Mouse (Mus musculus) CH12.LX (cell line): ENCODE data around the gene Rbm19. TPM values are rescaled to one million over a fixed set of nuclear protein-coding genes. Genes with fewer than 3 reads are reported as not detected.

ENCODE experiments used
- DNase-seq: peaks from one replicate; pipeline ENCODE4 v3.0.0-alpha.2; 2013; ENCODE audit errors: extremely low read depth
- H3K27ac ChIP-seq: 2 replicates; pipeline ENCODE4 v1.5.1; 2012; ENCODE audit warnings: low read depth, mild to moderate bottlenecking, control low read depth, moderate library complexity; ENCODE audit not compliant: insufficient read depth
- H3K27me3 ChIP-seq: replicated peaks from 2 replicates; pipeline ENCODE3; 2012; ENCODE audit warnings: inconsistent platforms
- H3K36me3 ChIP-seq, 2 experiments: replicated peaks in 1 of 2; 2 replicates each; pipeline versions ENCODE3 to v1.6.1; 2012; ENCODE audit warnings: inconsistent platforms in 1 of 2, low read length in 1 of 2, mild to moderate bottlenecking in 1 of 2, mixed read lengths in 1 of 2, moderate library complexity in 1 of 2; ENCODE audit not compliant: control insufficient read depth in 1 of 2, insufficient read depth in 1 of 2
- H3K4me1 ChIP-seq, 2 experiments: 2 replicates each; pipeline ENCODE4 v1.6.1; 2012; ENCODE audit warnings: inconsistent platforms in 1 of 2, moderate library complexity in 1 of 2; ENCODE audit not compliant: insufficient read depth in 2 of 2, control insufficient read depth in 1 of 2
- H3K4me2 ChIP-seq: 2 replicates; pipeline ENCODE4 v1.6.1; 2012; ENCODE audit warnings: low read depth, mild to moderate bottlenecking, control low read depth; ENCODE audit not compliant: poor library complexity, insufficient read depth, severe bottlenecking
- H3K4me3 ChIP-seq, 3 experiments: fragments of 150-350 bp in 1 of 3; sonication (generic) in 1 of 3; replicated peaks in 1 of 3; 2 replicates each; pipeline versions ENCODE3 to v1.5.1; 2011 to 2012; ENCODE audit warnings: low read depth in 2 of 3, low read length in 2 of 3, mild to moderate bottlenecking in 2 of 3, moderate library complexity in 2 of 3, control low read depth in 1 of 3, improper control_type of control experiment in 1 of 3, inconsistent platforms in 1 of 3, mixed read lengths in 1 of 3; ENCODE audit not compliant: poor library complexity in 1 of 3
- H3K79me2 ChIP-seq: replicated peaks from 2 replicates; pipeline ENCODE4 v1.6.1; 2012; ENCODE audit warnings: mild to moderate bottlenecking, moderate library complexity; ENCODE audit not compliant: control insufficient read depth, poor library complexity, insufficient read depth, severe bottlenecking; ENCODE audit errors: extremely low read depth
- H3K9ac ChIP-seq: 2 replicates; pipeline ENCODE4 v1.6.1; 2012; ENCODE audit warnings: low read depth, mild to moderate bottlenecking, control low read depth, moderate library complexity; ENCODE audit not compliant: insufficient read depth
- H3K9me3 ChIP-seq: replicated peaks from 2 replicates; pipeline ENCODE3; 2012; ENCODE audit warnings: low read length, inconsistent platforms, mixed read lengths
- BHLHE40 ChIP-seq: IDR thresholded peaks from 2 replicates; pipeline ENCODE4 v1.6.1; 2011; ENCODE audit warnings: mild to moderate bottlenecking, low read depth, low read length, improper control_type of control experiment
- CHD2 ChIP-seq: IDR thresholded peaks from 2 replicates; pipeline ENCODE4 v1.6.1; 2011; ENCODE audit warnings: low read length, improper control_type of control experiment
- CTCF ChIP-seq, 2 experiments: IDR thresholded peaks in 1 of 2; conservative IDR thresholded peaks in 1 of 2; 2 replicates each; pipeline ENCODE4 v1.5.1; 2011 to 2012; ENCODE audit warnings: low read depth in 2 of 2, low read length in 2 of 2, improper control_type of control experiment in 1 of 2, inconsistent platforms in 1 of 2, mild to moderate bottlenecking in 1 of 2, moderate library complexity in 1 of 2
- ELF1 ChIP-seq: IDR thresholded peaks from 2 replicates; pipeline ENCODE4 v1.6.1; 2014; ENCODE audit warnings: low read depth, mild to moderate bottlenecking, inconsistent platforms, low read length, improper control_type of control experiment
- EP300 ChIP-seq: IDR thresholded peaks from 2 replicates; pipeline ENCODE4 v1.6.1; 2011; ENCODE audit warnings: low read length, improper control_type of control experiment
- HCFC1 ChIP-seq: IDR thresholded peaks from 2 replicates; pipeline ENCODE4 v1.6.1; 2012; ENCODE audit warnings: low read depth, mild to moderate bottlenecking, inconsistent platforms, low read length, improper control_type of control experiment
- IRF4 ChIP-seq: IDR thresholded peaks from 2 replicates; pipeline ENCODE4 v1.6.1; 2014; ENCODE audit warnings: low read depth, mild to moderate bottlenecking, inconsistent platforms, low read length, improper control_type of control experiment
- JUN ChIP-seq: IDR thresholded peaks from 2 replicates; pipeline ENCODE4 v1.6.1; 2011; ENCODE audit warnings: low read depth, mild to moderate bottlenecking, low read length, improper control_type of control experiment, moderate library complexity; ENCODE audit not compliant: insufficient read depth
- KAT2A ChIP-seq: IDR thresholded peaks from 2 replicates; pipeline ENCODE4 v1.6.1; 2012; ENCODE audit warnings: low read length, improper control_type of control experiment, inconsistent platforms; ENCODE audit not compliant: insufficient replicate concordance
- MAFK ChIP-seq: IDR thresholded peaks from 2 replicates; pipeline ENCODE4 v1.6.1; 2011; ENCODE audit warnings: low read length, improper control_type of control experiment; ENCODE audit not compliant: insufficient replicate concordance
- MAZ ChIP-seq: IDR thresholded peaks from 2 replicates; pipeline ENCODE4 v1.6.1; 2012; ENCODE audit warnings: low read depth, mild to moderate bottlenecking, inconsistent platforms, low read length, improper control_type of control experiment, moderate library complexity
- MXI1 ChIP-seq: IDR thresholded peaks from 2 replicates; pipeline ENCODE4 v1.6.1; 2011; ENCODE audit warnings: mild to moderate bottlenecking, low read depth, low read length, improper control_type of control experiment
- PAX5 ChIP-seq: IDR thresholded peaks from 2 replicates; pipeline ENCODE4 v1.6.1; 2012; ENCODE audit warnings: low read length, inconsistent platforms, mixed read lengths
- RAD21 ChIP-seq: IDR thresholded peaks from 2 replicates; pipeline ENCODE4 v1.6.1; 2011; ENCODE audit warnings: low read depth, mild to moderate bottlenecking, low read length, improper control_type of control experiment, moderate library complexity
- RCOR1 ChIP-seq: conservative IDR thresholded peaks from 2 replicates; pipeline ENCODE4 v1.6.1; 2012; ENCODE audit warnings: low read depth, mild to moderate bottlenecking, inconsistent platforms, low read length, improper control_type of control experiment
- SMC3 ChIP-seq: IDR thresholded peaks from 2 replicates; pipeline ENCODE4 v1.6.1; 2011; ENCODE audit warnings: low read depth, low read length, improper control_type of control experiment
- USF1 ChIP-seq: IDR thresholded peaks from 2 replicates; pipeline ENCODE4 v1.6.1; 2014; ENCODE audit warnings: low read depth, mild to moderate bottlenecking, inconsistent platforms, low read length, improper control_type of control experiment
- USF2 ChIP-seq: conservative IDR thresholded peaks from 2 replicates; pipeline ENCODE4 v1.6.1; 2011; ENCODE audit warnings: low read depth, low read length, improper control_type of control experiment
- ZC3H11A ChIP-seq: IDR thresholded peaks from 2 replicates; pipeline ENCODE4 v1.6.1; 2012; ENCODE audit warnings: low read depth, mild to moderate bottlenecking, inconsistent platforms, low read length, improper control_type of control experiment
- dilution Hi-C: fragments of 300-500 bp; cut with MboI; formaldehyde crosslinking; loops from 2 replicates; pipeline ENCODE4 v1.14.3; 2020; ENCODE audit warnings: low sequenced_read_pairs; ENCODE audit not compliant: extremely low pct_unique_long_range_greater_than_20kb, extremely low pct_ligation_motif_present
- in situ Hi-C: fragments of 300-500 bp; cut with MboI; formaldehyde crosslinking; loops from 3 replicates; pipeline ENCODE4 v1.14.3; 2019; ENCODE audit warnings: low sequenced_read_pairs, low pct_ligation_motif_present, low pct_unique_long_range_greater_than_20kb, mixed read lengths
- polyA plus RNA-seq: library from polyadenylated mRNA; unstranded; fragments of >175 nt; gene quantifications from 2 replicates; pipeline ENCODE4 v1.2.1, GENCODE M21; 2012; ENCODE audit warnings: low read depth; ENCODE audit not compliant: insufficient read length
- total RNA-seq, 2 experiments: library from RNA; depleted of rRNA; stranded (reverse); fragments of 300-350 nt in 1 of 2; fragments of >200 nt in 1 of 2; gene quantifications; 2 replicates each; pipeline ENCODE4 v1.2.3; 2012 to 2014

Rbm19 gene
- total and polyA plus RNA-seq, 3 experiments, result 36.2 to 81.4 (median 56.5) TPM

- H3K36me3 ChIP-seq, result peaks cover 9 to 86% of the 10 kb centered on the region in 2 experiments
- H3K27ac ChIP-seq, result 0 out of 2 replicates have a peak overlapping the region, but pooled peaks have one; percentile 15
- no peak overlapping the region for H3K9ac ChIP-seq
- no peaks in the 10 kb centered on the region for H3K9me3 ChIP-seq
- dilution Hi-C loops (no loop called here), in situ Hi-C loops (no loop called here)
- TF ChIP-seq SMC3, result no peak
- no peak for TF ChIP-seq CTCF (conservative IDR thresholded peaks at IDR 0.05 in 1 of 2, IDR thresholded peaks at IDR 0.05 in 1 of 2; ENCODE audit: low read depth in 2 of 2, low read length in 2 of 2)
- TF ChIP-seq ZC3H11A, result no peak
- no peak for TF ChIP-seq MXI1
- TF ChIP-seq PAX5, result no peak
- no peak for TF ChIP-seq MAZ
- no peak for TF ChIP-seq ELF1
- TF ChIP-seq USF2, result no peak
- TF ChIP-seq HCFC1, result no peak
- no peak for TF ChIP-seq RCOR1
- TF ChIP-seq JUN, result no peak
- TF ChIP-seq USF1, result no peak
- H3K79me2 ChIP-seq, result no peaks in the 10 kb centered on the region
- H3K4me1 ChIP-seq, result peaks cover 11 to 57% of the 10 kb centered on the region in 2 experiments
- H3K27me3 ChIP-seq, result no peaks in the 10 kb centered on the region
- no peak for DNase-seq
- no peak overlapping the region for H3K4me3 ChIP-seq
- H3K4me2 ChIP-seq, result no peak overlapping the region
Observed at GRCm38 (mm10) chr5:120164450-120164849, 48.2 kb downstream of the Rbm19 start.

GRCm38 (mm10) chr5:120165061-120165942 is 49.0 kb downstream of the Rbm19 start:
- Histone ChIP-seq H3K27me3 (no peaks in the 10 kb centered on the region), H3K36me3 (peaks cover 12 to 86% of the 10 kb centered on the region in 2 experiments), H3K4me2 (no peak overlapping the region), H3K4me3 (no peak overlapping the region), H3K4me1 (peaks cover 11 to 57% of the 10 kb centered on the region in 2 experiments), H3K79me2 (no peaks in the 10 kb centered on the region), H3K9me3 (no peaks in the 10 kb centered on the region), H3K27ac (peak overlapping the region; percentile 1; the same call in 1 of the 2 replicates)
- dilution Hi-C loops, result no loop called here
- peak; percentile 48 for DNase-seq
- in situ Hi-C loops, result no loop called here
- TF ChIP-seq MAFK (no peak), IRF4 (peak; percentile 62), RAD21 (no peak), JUN (no peak), HCFC1 (no peak), CHD2 (no peak), ELF1 (peak; percentile 59), EP300 (peak; percentile 57), KAT2A (no peak), BHLHE40 (no peak)
- TF ChIP-seq, all 38 proteins: peak for 3
- H3K9ac ChIP-seq, result no peak overlapping the region
